Mouse (Mus musculus): ENCODE measurements around the gene Flot1.

Gene Flot1

GRCm38 (mm10) chr17:35812307-35812706 lies 10.7 kb upstream of the Flot1 start:
- no peak for DNase-seq

- no peak for DNase-seq
Measured at GRCm38 (mm10) chr17:35812736-35813135, 10.3 kb upstream of the Flot1 start.

GRCm38 (mm10) chr17:35813245-35813647 lies 9.8 kb upstream of the Flot1 start:
- DNase-seq = peak; percentile 21

GRCm38 (mm10) chr17:35813653-35814052 lies 9.4 kb upstream of the Flot1 start:
- peak; percentile 22 for DNase-seq

- no peak for DNase-seq
Measured at GRCm38 (mm10) chr17:35814678-35815077, 8.4 kb upstream of the Flot1 start.

- no peak for DNase-seq
Measured at GRCm38 (mm10) chr17:35815836-35816235, 7.2 kb upstream of the Flot1 start.

GRCm38 (mm10) chr17:35816686-35817085 lies 6.3 kb upstream of the Flot1 start:
- DNase-seq = no peak

GRCm38 (mm10) chr17:35817226-35817625 lies 5.8 kb upstream of the Flot1 start:
- no peak for DNase-seq

- no peak for DNase-seq
Measured at GRCm38 (mm10) chr17:35820111-35820510, 2.9 kb upstream of the Flot1 start.

- DNase-seq = peak; percentile 67
Measured at GRCm38 (mm10) chr17:35821439-35822430, 1.3 kb upstream of the Flot1 start, which contains the start of gene Ier3. Ier3 (plus strand) TSS chr17:35821684.

GRCm38 (mm10) chr17:35822564-35822963 lies 466 bp upstream of the Flot1 start:
- DNase-seq = peak; percentile 21

GRCm38 (mm10) chr17:35824402-35824801 lies 1.4 kb downstream of the Flot1 start:
- DNase-seq = peak; percentile 51

GRCm38 (mm10) chr17:35825109-35825850 lies 2.2 kb downstream of the Flot1 start:
- DNase-seq = no peak

- DNase-seq = peak; percentile 97
Measured at GRCm38 (mm10) chr17:35829737-35830136, 6.7 kb downstream of the Flot1 start.

GRCm38 (mm10) chr17:35832400-35833238 lies 9.6 kb downstream of the Flot1 start:
- no peak for DNase-seq

GRCm38 (mm10) chr17:35833239-35833751 lies 10.3 kb downstream of the Flot1 start:
- no peak for DNase-seq

- DNase-seq = no peak
Measured at GRCm38 (mm10) chr17:35833894-35834293, 10.9 kb downstream of the Flot1 start.

GRCm38 (mm10) chr17:35834696-35835422 lies 11.8 kb downstream of the Flot1 start:
- DNase-seq = no peak

- no peak for DNase-seq
Measured at GRCm38 (mm10) chr17:35835424-35836140, 12.6 kb downstream of the Flot1 start.

- DNase-seq = peak; percentile 88
Measured at GRCm38 (mm10) chr17:35836178-35836965, 13.3 kb downstream of the Flot1 start.

Measured in thymus, postnatal 4 days (tissue).